Mouse (Mus musculus): ENCODE data around the gene Tsks.

Gene Tsks

DNA sequence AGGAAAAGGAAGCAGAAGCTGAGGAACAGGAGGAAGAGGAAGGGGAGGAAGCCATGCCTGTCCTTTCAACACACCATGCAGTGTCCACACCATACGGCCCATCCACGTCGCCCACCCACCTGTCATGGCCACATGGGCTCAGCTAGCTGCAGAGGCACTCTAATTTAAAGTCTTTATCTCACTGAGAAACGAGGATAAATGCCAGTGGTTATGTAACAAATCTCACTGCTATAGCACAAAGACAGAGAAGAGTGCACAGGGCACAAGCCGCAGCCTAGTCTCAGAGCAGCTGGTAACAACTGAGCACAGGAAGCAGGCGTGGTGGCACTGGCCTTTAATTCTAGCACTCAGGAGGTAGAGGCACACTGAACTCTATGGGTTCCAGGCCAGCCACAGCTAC lies 6.9 kb downstream of the Tsks start:
- no peak for DNase-seq (ENCODE audit: low read depth, low spot score)

DNA sequence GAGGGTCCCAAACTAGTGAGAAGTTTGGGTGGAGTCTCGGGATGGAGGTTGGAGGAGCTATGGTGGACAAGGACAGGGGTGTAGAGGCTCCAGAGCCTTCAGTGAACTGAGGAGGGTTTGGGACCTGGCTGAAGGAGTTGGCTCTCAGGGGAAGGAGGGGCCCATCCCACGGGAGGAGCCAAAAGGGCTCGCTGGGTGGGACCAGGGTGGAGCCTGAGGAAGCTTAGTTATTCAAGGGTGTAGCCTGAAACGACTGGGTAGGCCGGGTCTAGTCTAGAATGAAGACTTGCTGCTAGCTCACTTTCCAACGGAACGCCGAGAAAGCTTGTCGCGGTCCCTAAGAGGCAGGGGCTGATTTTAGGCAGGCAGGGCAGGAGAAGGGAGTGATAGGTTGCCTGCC lies 9.0 kb downstream of the Tsks start:
- peak; percentile 27 for DNase-seq (ENCODE audit: low read depth, low spot score)

DNA sequence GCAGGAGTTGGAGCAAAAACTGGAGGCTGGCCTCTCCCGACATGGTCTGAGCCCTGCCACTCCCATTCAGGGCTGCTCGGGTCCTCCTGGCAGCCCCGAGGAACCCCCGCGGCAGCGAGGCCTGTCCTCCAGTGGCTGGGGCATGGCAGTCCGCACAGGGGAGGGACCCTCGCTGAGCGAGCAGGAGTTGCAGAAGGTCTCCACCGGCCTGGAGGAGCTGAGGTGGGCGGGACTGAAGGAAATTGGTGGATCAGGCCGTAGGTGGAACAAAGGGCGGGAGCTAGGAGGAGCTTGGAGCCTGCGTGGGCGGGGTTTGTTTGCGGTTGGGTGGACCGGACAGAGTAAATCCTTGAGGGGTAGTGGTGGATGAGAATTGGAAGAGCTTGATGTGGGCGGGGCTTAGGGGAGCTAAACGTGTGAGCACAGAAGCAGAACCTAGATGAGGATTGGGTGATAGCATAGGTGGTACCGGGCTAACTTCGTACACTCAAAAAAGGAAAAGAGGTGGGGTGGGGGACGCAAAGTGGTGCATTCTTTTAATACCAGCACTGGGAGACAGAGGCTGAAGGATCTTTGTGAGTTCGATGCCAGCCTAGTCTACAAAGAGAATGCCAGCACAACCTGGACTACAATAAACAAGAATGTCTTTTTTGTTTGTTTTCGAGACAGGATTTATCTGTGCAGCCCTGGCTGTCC lies 9.8 kb downstream of the Tsks start:
- DNase-seq (ENCODE audit: low read depth, low spot score) = peak; percentile 73

DNA sequence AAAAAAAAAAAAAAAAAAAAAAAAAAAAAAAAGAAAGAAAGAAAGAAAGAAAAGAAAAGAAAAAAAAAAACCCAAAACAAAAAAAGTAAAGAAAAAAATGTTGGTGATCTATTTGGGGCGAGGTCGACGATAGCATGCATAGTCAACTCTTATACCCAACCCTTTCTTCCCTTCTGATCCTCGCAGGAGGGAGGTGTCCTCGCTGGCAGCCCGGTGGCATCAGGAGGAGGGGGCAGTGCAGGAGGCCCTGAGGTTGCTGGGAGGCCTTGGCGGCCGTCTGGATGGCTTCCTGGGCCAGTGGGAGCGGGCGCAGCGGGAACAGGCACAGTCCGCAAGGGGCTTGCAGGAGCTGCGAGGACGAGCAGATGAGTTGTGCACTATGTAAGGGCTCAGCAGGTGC lies 10.6 kb downstream of the Tsks start:
- no peak for DNase-seq (ENCODE audit: low read depth, low spot score)

DNA sequence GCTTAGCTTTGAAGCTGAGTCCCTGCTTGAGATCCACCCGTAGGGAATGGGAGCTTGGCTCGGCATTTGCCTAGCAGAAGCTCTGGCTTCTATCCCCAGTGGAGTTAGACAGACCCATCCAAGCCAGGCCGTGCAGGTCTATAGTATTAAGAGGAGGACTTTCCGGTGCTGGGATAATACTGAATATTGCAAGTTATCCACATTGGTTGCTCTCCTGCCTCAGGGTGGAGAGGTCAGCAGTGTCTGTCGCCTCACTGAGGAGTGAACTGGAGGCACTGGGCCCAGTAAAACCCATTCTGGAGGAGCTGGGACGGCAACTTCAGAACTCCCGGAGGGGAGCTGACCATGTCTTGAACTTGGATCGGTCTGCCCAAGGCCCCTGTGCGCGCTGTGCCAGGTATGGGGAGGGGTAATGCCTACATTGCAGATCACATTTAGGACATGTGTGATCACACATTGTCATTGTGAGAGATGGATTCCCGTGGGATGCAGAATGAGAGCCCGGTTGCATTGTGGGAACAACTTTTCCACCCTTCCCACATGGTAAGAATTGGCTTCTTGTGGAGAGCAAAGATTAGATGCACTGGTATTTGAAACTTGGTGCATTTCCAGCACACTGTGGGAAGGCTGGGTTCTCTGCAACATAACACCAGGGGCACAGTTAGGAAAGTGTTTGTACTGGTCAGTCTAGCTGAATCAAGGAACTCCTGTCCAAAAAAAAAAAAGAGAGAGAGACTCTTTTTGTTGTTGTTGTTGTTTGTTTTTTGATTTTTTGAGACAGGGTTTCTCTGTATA lies 11.3 kb downstream of the Tsks start:
- DNase-seq (ENCODE audit: low read depth, low spot score) = no peak

DNA sequence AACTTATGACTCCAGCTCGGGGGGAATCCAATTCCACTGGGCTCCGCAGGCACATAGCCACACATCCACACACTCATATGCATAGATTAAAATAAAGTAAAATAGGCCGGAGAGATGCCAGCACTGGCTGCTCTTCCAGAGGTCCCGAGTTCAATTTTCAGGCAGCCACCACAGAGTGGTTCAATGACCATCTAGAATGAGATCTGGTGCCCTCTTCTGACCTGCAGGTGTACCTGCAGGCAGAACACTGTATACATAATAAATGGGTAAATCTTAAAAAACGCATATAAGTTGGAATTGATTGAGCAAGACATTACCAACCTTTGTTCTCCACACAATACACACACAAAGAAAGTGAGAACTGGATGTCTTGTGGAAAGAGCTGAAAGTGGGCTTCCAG lies 12.6 kb downstream of the Tsks start:
- peak; percentile 53 for DNase-seq (ENCODE audit: low read depth, low spot score)

DNA sequence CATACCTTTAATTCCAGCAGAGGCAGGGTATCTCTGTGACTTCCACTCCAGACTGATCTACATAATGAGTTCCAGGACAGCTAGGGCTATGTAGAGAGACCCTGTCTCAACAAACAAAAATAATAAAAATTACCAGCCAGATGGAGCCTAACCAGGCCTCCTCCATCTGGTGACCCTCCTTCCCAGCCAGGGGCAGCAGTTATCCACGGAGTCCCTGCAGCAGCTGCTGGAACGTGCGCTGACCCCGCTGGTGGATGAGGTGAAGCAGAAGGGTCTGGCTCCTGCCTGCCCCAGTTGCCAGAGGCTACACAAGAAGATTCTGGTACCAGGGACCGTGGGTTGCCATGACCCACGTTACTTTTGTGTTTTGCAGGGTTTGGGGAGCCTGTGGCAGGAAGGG lies 13.3 kb downstream of the Tsks start:
- no peak for DNase-seq (ENCODE audit: low read depth, low spot score)

DNA sequence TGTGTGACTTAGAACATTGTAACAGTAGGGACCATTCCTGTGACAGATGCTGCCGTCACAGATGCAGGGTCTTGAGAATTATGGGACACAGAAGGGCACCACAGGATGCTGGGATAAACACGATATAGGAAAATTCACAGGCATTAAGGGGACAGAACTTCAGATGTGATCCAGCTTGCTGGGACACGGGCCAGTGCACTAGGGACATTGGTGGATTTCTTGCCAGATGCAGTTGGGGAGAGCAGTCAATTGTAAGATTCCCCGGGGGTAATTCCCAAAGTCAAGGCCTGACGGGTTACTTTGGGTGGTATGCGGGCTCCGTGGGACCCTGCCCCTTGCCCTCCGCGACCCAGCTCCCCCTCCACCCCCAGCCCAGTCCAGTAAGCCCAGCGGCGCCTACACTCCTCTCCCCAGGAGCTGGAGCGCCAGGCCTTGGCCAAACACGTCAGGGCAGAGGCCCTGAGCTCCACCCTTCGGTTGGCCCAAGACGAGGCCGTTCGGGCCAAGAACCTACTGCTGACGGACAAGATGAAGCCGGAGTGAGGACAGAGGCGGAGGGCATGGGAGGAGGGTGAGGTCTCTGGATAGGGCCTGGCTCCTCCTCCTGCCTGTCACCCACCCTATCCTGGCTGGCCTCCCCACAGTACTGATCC lies 14.3 kb downstream of the Tsks start:
- DNase-seq (ENCODE audit: low read depth, low spot score) = no peak

DNA sequence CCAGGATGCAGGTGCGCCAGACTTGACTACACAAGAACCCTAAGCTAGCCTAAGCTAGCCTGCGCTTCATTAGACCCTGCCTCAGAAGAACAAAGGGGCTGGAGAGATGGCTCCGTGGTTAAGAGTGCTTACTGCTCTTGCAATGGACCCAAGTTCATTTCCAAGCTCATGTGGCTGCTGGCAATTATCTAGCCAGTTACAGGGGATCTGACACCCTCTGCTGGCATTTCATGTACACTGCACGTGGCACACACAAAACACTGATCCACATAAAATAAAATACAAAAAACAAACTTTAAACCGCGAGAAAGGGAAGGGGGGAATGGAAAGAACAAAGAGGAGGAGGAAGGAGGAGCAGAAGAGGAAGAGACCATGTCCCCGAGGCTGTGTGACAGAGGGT lies 15.2 kb downstream of the Tsks start:
- DNase-seq (ENCODE audit: low read depth, low spot score) = no peak

DNA sequence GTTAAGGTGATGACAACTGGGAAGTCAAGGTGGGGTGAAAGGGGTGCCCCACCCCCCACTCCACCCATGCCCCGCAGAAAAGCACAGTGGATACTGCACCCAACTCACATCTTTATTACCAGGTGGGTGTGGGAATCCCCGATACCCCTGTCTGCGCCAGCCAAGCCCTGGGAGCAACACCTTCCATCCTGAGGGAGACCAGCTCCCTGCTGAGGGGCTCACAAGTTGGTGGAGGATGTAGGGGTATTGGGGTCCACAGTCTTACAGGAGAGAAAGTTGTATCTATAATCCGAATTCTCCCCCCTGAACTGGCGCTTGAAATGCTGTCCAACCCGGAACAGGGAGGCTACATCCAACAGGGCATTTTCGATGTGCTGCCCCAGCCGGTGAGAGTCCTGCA lies 16.3 kb downstream of the Tsks start:
- DNase-seq (ENCODE audit: low read depth, low spot score) = no peak

DNA sequence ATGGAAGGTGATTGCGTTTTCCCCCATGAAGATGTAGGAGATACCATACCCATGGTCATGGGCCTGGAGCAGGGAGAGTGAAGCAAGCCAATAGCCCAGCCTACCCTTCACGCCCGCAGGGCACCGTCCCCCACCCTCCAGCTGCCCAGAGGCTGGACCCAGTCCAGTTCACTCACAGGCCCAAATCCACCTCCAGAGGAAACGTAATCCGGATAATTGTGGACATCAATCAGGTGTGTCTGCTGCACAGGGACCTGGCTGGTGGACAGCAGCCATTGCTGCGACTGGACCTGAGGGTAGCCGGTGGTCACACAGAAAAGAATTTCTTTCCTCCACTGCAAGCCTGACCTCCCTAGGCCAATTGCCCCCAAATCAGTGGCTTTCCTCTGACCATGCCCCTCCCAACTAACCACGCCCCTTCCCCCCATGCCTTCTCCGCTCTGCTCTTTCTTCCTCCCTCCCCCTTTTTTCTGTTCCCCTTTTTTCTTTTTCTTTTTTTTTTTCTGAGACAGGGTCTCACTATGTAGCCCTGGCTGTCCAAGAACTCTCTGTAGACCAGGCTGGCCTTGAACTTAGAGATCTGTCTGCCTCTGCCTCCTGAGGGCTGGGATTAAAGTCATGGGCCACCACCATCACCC lies 17.0 kb downstream of the Tsks start:
- no peak for DNase-seq (ENCODE audit: low read depth, low spot score)

DNA sequence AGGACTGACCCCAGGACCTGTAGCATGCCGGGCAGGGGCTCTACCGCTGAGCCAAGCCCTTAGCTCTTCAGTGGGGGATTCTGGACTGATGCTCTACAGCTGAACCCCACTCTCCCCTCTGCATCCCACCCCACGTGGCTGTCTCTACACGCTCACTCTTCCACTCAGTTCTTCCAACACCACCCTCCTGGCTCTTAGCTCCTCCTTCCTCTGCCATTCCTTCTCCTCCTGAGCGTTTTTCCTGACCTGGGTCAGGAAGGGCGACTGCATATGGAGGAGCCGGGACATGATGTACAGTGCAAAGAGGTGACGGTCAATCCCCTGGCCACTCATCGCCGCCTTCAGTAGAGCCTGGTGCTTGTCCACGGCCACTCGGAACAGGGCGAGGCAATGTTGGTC lies 17.5 kb downstream of the Tsks start:
- no peak for DNase-seq (ENCODE audit: low read depth, low spot score)

DNA sequence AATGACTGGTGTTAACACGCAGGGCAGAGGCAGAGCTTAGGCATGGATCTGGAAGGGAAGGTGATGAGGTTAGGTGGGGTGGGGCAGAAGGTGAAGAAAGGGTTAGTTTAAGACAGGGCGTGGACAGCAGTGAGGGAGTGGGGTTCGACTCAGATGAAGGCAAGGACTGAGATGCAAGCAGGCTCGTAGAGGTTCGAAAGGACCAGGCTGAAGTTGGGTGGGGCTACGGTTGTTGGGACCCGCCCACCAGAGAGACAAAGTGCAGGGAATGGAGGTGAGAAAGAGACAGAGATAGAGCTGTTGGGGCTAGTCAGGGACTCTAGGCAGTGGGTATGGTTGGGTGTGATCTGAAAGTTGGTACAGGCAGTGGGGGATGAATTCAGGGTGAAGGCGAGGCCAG lies 19.3 kb downstream of the Tsks start:
- DNase-seq (ENCODE audit: low read depth, low spot score) = no peak

DNA sequence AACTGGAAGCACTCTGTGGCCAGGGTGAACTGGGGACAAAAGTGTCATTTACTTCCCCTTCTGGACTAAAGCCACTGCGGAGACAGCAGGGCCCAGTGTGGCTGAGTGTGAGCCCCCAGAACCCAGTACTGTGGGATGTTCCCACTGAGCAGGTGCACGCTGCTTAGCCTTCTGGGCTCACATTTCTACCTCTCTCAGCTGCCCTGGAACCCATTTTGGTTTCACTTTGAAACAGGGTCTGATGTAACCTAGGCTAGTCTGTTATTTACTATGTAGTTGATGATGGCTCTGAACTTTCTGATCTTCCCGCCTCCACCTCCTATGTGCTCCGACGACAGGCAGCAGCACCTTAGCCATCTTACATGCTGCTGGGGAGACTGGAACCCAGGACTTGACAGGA lies 19.8 kb downstream of the Tsks start:
- no peak for DNase-seq (ENCODE audit: low read depth, low spot score)

DNA sequence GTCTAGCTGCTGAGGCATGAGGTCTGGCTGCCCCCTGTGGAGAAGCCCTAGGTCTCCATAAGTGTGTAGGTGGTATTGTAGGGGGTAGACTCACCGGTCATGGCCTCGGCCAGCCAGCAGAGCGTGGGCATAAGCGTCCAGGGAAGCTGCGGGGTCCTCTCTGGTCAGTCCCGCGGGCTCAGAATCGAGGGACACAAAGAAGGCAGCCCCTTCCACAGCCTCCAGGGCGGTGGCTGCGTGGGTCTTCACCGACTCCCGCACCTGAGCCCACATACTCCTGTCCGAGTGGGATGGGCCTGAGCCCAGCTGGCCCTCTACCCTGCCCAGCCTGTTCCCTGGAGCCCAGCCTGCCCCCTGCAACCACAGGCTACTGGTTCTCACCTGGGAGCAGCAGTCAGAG lies 22.0 kb downstream of the Tsks start:
- DNase-seq (ENCODE audit: low read depth, low spot score) = no peak

DNA sequence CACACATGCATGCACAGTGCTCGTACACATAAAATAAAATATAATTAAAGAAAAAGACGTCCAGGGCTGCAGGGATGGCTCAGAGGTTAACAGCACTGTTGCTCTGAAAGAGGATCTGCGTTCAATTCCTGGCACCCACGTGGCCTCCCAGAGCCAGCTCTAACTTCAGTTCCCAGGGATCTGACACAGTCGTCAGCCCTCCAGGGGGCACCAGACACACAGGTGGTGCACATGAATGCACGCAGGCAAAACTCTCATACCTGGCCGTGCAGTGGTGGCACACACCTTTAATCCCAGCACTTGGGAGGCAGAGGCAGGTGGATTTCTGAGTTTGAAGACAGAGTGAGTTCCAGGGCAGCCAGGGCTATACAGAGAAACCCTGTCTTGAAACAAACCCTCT lies 23.0 kb downstream of the Tsks start:
- DNase-seq (ENCODE audit: low read depth, low spot score) = no peak

DNA sequence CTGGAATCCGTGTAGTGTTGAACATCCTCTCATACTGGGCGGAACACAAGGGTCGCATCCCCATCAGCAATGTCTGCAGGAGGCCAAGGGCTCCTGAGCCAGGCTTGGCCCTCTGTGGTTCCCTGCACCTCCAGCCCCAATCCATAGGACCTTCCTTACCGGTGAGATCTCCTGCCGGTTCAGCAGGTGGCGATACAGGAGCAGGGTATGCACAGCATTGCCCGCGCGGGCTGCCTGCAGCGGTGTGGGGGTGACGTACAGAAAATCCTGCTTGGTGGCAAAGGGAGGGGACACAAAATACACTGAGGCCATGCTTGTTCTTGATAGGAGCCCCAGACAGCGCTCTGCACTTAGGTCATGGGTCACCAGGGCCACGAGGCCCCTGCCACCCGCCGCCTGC lies 23.6 kb downstream of the Tsks start:
- no peak for DNase-seq (ENCODE audit: low read depth, low spot score)

DNA sequence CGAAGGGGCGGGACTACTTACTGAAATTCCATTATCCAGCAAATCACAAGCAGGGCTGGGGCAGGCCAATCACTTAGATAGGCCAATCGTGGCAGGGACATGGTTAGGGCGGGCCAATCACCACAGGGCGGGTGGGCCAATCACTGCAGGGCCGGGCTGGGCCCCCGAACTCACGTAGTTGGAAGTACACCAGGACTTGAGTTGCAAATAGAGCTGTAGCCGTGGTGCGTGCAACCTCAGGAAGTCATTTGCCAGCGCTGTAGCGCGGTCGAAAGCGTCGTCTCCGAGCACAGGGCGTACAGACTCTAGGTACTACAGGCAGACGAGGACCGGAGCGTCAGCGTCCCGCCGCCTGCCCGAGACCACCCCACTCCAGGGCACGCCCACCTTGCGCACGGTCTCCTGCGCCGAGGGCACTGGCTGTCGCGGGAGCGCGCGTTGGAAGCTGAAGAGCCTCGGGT lies 27.3 kb downstream of the Tsks start:
- DNase-seq (ENCODE audit: low read depth, low spot score) = peak; percentile 86

DNA sequence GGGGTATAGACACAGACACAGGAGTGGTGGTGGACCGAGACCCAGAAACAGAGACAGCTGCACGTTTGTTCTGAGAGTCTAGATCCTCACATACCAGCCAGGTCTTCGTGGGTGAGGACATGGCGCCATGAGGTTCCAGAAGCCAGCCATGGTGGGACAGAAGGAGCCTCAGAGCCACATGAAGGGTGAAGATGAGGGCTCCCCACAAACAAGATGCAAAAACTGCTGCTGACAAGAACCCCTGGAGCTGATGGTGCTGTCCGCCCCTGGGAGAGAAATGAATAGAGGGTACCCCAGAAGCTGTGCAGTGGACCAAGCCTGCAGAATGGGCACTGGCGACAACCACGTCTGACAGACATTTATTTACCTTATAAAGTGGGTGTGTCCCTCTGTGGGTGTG lies 28.1 kb downstream of the Tsks start:
- DNase-seq (ENCODE audit: low read depth, low spot score) = no peak

DNA sequence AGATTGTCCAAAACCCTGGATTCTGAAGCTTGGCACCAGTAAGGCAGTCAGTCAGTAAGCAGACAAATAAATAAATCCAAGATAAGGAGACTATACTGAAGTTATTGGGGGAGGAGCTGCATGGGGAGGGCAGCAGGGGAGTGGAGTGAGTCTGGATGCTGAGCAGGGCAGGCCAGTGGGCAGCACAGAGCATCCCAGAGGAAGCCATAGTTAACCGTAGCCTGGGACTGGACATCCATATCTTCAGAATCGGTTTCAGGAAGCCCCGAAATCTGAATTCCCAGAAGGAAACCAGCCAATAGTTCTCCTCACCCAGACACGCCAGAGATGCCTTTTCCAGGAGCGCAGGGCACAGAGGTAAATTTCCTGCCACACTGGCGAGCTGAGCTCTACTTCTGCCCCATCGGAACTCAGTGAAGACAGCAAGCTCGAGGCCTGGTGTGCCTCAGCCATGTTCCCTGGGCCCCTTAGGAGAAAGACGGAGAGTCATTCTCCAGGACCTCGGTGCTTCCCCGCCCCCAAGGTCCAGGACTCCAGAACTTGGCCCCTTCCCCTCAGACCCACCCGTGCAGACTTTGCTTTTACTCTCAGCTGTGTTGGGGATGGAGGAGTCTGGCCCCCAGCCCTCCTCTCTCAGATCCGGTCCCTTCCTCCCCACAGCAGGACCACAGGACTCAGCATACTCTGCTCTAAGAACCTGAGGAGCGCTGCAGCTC lies 30.6 kb downstream of the Tsks start:
- no peak for DNase-seq (ENCODE audit: low read depth, low spot score)

DNA sequence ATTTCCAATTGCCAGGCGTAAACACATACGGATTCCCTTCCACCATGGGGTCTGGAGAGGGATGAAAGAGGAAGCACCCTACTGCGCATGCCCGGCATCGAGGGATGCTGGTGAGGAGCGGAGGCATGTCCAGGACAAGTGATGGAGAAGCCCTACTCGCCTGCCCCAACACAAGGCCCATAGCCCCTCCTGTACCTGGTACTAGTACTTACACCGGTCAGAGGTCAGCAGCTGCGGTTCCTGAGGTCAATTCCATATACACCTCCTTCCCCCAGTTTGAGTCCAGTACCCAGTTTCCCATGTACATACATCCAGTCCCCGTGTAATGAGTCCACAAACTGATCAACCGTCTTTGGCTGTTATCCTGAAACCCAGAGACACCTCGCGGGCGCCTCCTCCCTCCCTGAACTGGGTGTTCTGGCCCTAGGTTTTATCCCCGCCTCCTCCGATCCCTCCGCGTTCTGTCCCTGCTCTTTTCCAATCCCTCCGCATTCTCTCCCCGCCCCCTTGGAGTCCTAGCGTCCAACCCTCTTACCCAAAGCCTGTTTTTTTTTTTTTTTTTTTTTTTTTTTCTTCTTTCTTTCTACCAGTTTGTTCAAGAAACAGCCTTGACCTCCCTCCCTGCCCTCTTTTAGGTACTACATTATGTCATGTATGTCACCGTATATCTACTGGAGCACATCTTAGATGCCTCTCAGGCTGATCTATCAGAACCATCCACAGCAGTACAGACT lies 31.5 kb downstream of the Tsks start, which contains the start of gene Cpt1c:
TSS of gene Cpt1c (minus strand) at position 469 of the 734 bp plus-strand sequence.
- no peak for DNase-seq (ENCODE audit: low read depth, low spot score)

Data from CD4-positive helper T cell, adult 2 months (primary cell).